Mouse (Mus musculus) sigmoid colon, adult 10 weeks (tissue): ENCODE measurements around the gene H2al1f. TPM values are rescaled to one million over a fixed set of nuclear protein-coding genes. Genes with fewer than 3 reads are reported as not detected.

ENCODE experiments used
- polyA plus RNA-seq: library from polyadenylated mRNA; stranded (reverse); fragments of 350-450 nt; fragmentation: Illumina TruSeq; extraction: RNeasy Lipid Tissue Mini Kit (QIAGEN cat#74804); gene quantifications from one replicate; pipeline ENCODE4 v1.2.3, GENCODE M21; 2014; ENCODE audit warnings: low read depth, low replicate concordance

Gene H2al1f
- not detected for polyA plus RNA-seq

GRCm38 (mm10) chrX:11314858-11315257, at the start of gene H2al1f:
H2al1f (plus strand) TSS chrX:11315158.

GRCm38 (mm10) chrX:11298957-11299356, 16.0 kb upstream of the H2al1f start, which contains the start of gene H2al1a:
H2al1a (plus strand) TSS chrX:11299257.

GRCm38 (mm10) chrX:11302132-11302531, 12.8 kb upstream of the H2al1f start, which contains the start of gene H2al1b:
H2al1b (plus strand) TSS chrX:11302432.

GRCm38 (mm10) chrX:11305355-11305754, 9.6 kb upstream of the H2al1f start, which contains the start of gene H2al1c:
H2al1c (plus strand) TSS chrX:11305655.

GRCm38 (mm10) chrX:11308524-11308923, 6.4 kb upstream of the H2al1f start, which contains the start of gene H2al1d:
H2al1d (plus strand) TSS chrX:11308824.

GRCm38 (mm10) chrX:11311634-11312033, 3.3 kb upstream of the H2al1f start, which contains the start of gene H2al1e:
H2al1e (plus strand) TSS chrX:11311934.

GRCm38 (mm10) chrX:11317956-11318355, 3.0 kb downstream of the H2al1f start, which contains the start of gene H2al1g:
H2al1g (plus strand) TSS chrX:11318256.

GRCm38 (mm10) chrX:11321192-11321591, 6.2 kb downstream of the H2al1f start, which contains the start of gene H2al1h:
H2al1h (plus strand) TSS chrX:11321492.

GRCm38 (mm10) chrX:11324359-11324758, 9.4 kb downstream of the H2al1f start, which contains the start of gene H2al1i:
H2al1i (plus strand) TSS chrX:11324659.

GRCm38 (mm10) chrX:11327522-11327921, 12.6 kb downstream of the H2al1f start, which contains the start of gene H2al1j:
H2al1j (plus strand) TSS chrX:11327822.

Other genes with a start within 250 kb of the H2al1f start
- gene H2al1a, start 15.9 kb upstream of the H2al1f start, polyA plus RNA-seq: not detected
- not detected for gene H2al1b, start 12.7 kb upstream of the H2al1f start, polyA plus RNA-seq
- gene H2al1c, start 9.5 kb upstream of the H2al1f start, polyA plus RNA-seq: not detected
- not detected for gene H2al1d, start 6.3 kb upstream of the H2al1f start, polyA plus RNA-seq
- not detected for gene H2al1e, start 3.2 kb upstream of the H2al1f start, polyA plus RNA-seq
- not detected for gene H2al1g, start 3.1 kb downstream of the H2al1f start, polyA plus RNA-seq
- not detected for gene H2al1h, start 6.3 kb downstream of the H2al1f start, polyA plus RNA-seq
- not detected for gene H2al1i, start 9.5 kb downstream of the H2al1f start, polyA plus RNA-seq
- gene H2al1j, start 12.7 kb downstream of the H2al1f start, polyA plus RNA-seq: not detected